Mouse (Mus musculus): Measurements from ENCODE around the gene Rilp.

Gene Rilp

DNA sequence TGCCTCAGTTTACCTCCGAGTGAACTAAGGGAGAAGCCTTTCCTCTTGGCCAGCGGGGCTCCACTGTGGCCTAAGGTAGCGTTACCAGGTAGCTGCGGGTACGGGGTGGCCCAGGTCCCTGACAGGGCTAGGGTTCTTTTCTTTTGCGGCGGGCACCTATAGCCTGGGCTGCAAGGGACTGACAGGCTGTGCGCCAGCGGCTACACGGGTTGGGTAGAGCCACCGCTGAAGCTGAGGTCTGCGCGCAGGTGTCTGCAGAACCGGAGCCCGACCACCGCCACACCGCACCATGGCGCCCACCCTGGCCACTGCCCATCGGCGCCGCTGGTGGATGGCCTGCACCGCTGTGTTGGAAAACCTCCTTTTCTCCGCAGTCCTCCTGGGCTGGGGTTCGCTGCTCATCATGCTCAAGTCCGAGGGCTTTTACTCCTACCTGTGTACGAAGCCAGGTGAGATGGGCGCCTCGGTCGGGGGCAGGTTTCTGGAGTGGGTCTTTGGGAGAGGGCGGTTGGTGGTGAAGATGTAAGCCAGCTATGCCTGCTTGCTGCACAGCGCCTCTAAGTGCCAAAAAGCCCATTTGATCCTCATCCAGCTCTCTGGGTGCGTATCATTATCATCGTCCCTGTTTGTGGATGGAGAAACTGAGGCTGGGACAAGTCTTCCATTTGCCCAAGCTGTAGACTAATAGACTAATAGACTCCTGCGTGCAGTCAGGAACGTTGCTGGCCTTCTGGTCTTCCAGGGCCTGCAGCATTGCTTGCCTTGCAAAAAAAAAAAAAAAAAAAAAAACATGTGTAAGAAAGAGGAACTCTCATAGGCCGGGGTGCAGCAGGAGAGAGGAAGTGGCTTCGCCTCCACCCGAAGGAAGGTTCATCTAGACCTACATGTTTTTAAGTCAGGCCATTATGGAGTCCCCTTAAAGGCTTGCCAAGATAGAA is 22.7 kb downstream of the Rilp start:
- no peak for ATAC-seq (ENCODE audit: insufficient number of reproducible peaks, low FRiP score, low TSS enrichment)

- ATAC-seq (ENCODE audit: insufficient number of reproducible peaks, low FRiP score, low TSS enrichment) = no peak
These were observed 23.6 kb downstream of the Rilp start for GRCm38 (mm10) chr11:75533314-75534015.

DNA sequence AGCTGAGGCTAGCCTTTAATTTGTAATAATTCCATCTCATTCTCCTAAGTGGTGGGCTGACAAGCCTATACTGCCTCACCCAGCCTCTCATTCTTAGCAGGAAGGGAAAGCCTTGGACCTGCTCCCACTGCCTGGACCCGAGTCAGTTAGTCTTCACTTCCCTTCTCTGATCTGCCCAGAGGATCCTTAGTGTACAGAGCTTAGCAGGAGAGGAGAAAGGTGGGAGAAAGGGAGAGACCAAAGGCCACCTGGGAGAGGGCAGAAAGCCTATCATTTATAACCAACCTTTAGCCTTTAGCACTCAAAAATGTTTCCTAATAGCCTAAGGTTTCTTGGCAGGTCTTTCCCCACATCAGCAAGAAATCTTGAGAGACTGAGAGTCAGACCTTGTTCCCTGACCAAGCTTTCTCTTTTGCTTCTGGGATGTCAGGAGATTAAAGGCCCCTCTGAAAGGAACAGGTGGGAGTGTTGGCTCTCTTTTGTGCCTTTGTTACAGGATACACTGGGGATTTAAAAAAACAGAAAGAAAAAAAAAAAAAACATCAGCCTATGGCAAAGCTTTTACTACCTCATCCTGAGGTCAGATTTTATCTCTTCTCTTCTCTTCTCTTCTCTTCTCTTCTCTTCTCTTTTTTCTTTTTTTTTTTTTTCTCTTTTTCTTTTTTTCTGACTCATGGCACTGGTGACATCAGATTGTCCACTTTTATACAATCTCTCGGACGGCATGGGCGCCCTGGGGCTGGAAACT is 24.6 kb downstream of the Rilp start:
- ATAC-seq (ENCODE audit: insufficient number of reproducible peaks, low FRiP score, low TSS enrichment) = no peak

DNA sequence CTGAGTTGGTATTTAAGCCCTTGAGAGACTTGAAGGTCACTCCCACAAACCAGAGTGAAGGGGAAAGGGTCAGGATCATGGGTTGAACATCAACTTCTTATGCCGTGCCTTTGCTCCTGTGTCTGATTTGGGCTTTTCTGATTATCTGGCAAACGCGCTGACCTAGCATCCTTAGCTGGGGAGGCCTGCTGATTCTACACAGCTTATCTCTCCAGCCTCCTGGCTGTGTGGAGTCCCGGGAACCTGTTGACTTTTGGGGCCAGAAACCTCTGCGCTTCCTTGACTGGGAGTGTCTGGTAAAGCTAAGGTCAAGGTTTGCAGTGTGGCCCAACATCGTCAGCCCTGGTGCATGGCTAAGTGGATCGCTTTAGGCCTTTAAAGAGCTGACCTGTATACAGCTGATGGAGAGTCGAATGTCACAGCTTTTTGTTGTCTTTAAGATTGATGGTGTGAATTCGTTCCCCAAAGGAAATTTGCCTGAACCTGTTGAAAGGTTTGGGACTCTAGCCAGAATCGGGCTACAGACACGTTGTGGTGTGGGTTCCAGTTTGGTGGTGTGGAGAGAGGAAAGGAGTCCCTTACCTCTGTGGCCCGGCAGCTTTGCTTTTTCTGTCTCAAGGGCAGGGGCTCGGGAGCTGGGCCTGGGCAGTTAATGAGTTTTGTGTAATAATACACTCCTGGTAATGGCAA is 25.4 kb downstream of the Rilp start:
- ATAC-seq (ENCODE audit: insufficient number of reproducible peaks, low FRiP score, low TSS enrichment) = no peak

DNA sequence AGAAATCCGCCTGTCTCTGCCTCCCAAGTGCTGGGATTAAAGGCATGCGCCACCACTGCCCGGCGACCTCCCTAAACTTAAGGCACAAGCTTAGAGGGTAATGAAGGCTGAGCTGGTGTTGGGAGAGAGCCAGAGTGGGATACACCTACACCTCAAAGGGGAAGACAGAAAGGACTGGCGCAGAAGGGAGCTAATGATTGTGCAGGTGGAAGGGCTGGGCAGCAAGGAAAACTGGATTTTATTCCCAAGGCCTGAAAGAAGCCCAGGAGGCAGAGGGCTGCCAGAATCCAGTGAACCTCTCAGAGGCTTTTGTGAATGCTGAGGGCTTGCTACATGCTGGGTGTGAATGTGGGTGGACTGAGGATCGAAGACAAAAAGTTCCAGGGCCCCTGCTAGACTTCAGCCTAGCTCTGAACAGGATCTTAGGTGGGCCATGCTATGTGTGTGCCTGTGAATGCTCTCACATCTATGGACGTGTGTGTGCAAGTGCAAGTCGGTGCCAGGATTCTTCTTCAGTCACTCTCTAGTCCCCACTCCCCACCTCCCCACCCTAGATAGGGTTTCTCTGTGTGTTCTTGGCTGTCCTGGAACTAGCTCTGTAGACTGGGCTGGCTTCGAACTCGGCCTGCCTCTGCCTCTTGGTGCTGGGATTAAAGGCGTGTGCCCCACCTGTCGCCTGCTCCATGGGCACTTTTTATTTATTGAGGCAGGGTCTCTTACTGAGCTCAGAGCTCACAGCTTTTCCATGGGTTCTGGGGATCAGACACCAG is 26.5 kb downstream of the Rilp start:
- ATAC-seq (ENCODE audit: insufficient number of reproducible peaks, low FRiP score, low TSS enrichment) = no peak

DNA sequence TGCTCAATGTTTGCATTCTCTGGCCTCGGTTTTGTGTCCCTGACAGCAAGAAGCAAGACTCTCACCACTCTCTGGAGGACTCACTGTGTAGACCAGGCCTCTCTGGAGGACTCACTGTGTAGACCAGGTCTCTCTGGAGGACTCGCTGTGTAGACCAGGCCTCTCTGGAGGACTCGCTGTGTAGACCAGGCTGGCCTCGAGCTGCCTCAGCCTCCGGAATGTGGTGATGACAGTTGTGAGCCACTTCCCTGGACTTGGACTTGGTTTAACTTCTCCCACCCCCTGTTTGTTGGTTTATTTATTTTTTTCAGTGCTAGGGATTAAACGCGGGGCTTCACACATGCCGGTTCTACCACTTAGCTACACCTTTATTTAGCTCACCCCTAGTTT is 27.1 kb downstream of the Rilp start:
- ATAC-seq (ENCODE audit: insufficient number of reproducible peaks, low FRiP score, low TSS enrichment) = no peak

- peak; percentile 42; the same call in 1 of the 2 replicates for ATAC-seq (ENCODE audit: insufficient number of reproducible peaks, low FRiP score, low TSS enrichment)
These were observed 27.7 kb downstream of the Rilp start for GRCm38 (mm10) chr11:75537491-75538183.

- no peak for ATAC-seq (ENCODE audit: insufficient number of reproducible peaks, low FRiP score, low TSS enrichment)
These were observed 28.5 kb downstream of the Rilp start for GRCm38 (mm10) chr11:75538184-75538969.

- ATAC-seq (ENCODE audit: insufficient number of reproducible peaks, low FRiP score, low TSS enrichment) = no peak
These were observed 29.0 kb downstream of the Rilp start for GRCm38 (mm10) chr11:75538970-75539299.

DNA sequence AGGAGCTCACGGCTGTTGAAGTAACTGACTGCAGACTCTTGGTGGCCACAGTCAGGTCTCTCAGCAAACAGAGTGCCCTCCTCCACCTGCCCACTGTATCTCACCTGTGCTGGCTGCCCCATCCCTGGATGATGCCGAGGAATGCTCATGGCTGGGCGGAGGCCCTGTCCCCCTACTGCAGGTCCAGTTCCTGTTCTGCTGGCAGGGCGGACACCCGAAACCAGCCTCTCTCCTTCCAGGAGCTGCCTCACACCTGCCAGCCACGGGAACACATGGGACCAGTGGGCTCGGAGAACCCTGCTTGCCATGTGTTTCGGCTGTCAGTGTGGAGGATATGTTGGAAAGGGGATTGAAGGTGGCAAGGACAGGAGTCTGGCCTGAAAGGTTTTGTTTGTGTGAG is 30.3 kb downstream of the Rilp start:
- ATAC-seq (ENCODE audit: insufficient number of reproducible peaks, low FRiP score, low TSS enrichment) = no peak

- ATAC-seq (ENCODE audit: insufficient number of reproducible peaks, low FRiP score, low TSS enrichment) = no peak
These were observed 31.1 kb downstream of the Rilp start for GRCm38 (mm10) chr11:75540710-75541581.

- no peak for ATAC-seq (ENCODE audit: insufficient number of reproducible peaks, low FRiP score, low TSS enrichment)
These were observed 34.8 kb downstream of the Rilp start for GRCm38 (mm10) chr11:75544713-75545112.

DNA sequence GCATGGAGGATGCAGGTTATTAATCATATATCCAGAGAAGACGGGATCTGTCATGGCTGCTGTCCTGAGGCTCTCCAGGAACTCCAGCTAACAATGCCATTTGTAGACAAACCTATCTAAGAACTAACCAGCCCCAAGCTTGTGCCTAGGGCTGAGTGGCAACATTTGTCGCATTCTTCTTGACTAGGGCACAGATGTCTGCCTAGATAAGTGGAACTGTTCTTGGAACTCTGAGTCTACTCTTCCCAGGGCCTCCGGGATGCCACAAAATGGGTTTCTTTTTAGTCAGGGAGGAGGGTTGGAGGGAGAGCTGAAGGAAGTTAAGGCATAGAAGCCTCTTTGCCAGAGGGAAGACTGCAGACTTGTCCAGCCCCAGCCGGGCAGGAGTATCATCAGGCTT is 36.2 kb downstream of the Rilp start:
- ATAC-seq (ENCODE audit: insufficient number of reproducible peaks, low FRiP score, low TSS enrichment) = no peak

GRCm38 (mm10) chr11:75549658-75550111 is 39.8 kb downstream of the Rilp start:
- ATAC-seq (ENCODE audit: insufficient number of reproducible peaks, low FRiP score, low TSS enrichment) = no peak

GRCm38 (mm10) chr11:75550200-75550946 is 40.5 kb downstream of the Rilp start:
- no peak for ATAC-seq (ENCODE audit: insufficient number of reproducible peaks, low FRiP score, low TSS enrichment)

- no peak for ATAC-seq (ENCODE audit: insufficient number of reproducible peaks, low FRiP score, low TSS enrichment)
These were observed 41.4 kb downstream of the Rilp start for GRCm38 (mm10) chr11:75551321-75551720.
